ENCODE assay signal across 21 mouse cellular contexts in the genomic region with DNA sequence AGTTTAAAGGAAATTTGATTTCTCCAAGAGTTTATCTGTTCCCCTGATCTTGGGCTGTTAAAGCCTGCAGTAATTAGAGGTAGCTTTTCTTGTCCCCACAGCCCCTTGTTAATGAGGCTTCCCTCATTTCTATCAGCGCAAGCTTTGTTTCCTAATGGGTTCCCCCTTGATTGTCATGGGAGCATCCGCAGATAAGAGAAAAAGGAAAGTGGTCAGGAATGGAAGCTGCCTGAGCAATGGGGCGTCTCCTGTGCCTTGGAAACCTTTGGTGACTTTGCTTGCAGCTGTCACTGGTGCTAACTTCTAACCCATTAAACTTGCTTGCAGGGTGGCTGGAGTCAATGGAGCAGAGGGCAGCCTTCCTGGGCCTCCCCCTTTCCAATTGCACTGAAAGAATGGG.
A peak's percentile ranks its signal among the peaks of the same experiment; 100 is the strongest.
DNase-seq lines count a peak whose midpoint lies in the region; ATAC-seq lines count a peak whose summit lies in the region.
"Had no signal": no experiment of that assay in that cellular context is flagged by ENCODE, and none has a peak within 500 bp of the region (broad histone marks: within the 10 kb centered on the region; RNA-seq: fewer than 3 reads in every experiment).

No protein-coding gene starts in this region.

- H3K27me3 ChIP-seq in kidney, embryonic 15.5 days, result no peaks in the 10 kb centered on the region
- H3K27me3 ChIP-seq: embryonic facial prominence, embryonic 12.5 days; embryonic facial prominence, embryonic 15.5 days; hindbrain, embryonic 12.5 days; hindbrain, embryonic 15.5 days had no signal

- no peak overlapping the region for H3K27ac ChIP-seq in kidney, embryonic 15.5 days
- H3K27ac ChIP-seq: embryonic facial prominence, embryonic 12.5 days; embryonic facial prominence, embryonic 15.5 days; hindbrain, embryonic 12.5 days; hindbrain, embryonic 15.5 days had no signal

- WGBS in kidney, embryonic 15.5 days, result 22% methylated on average over 3 of the region's 3 CpGs

- no peak overlapping the region for H3K9ac ChIP-seq in kidney, embryonic 15.5 days
- H3K9ac ChIP-seq: embryonic facial prominence, embryonic 12.5 days; embryonic facial prominence, embryonic 15.5 days; hindbrain, embryonic 12.5 days; hindbrain, embryonic 15.5 days had no signal

- H3K9me3 ChIP-seq in kidney, embryonic 15.5 days (replicated peaks), result no peaks in the 10 kb centered on the region
- H3K9me3 ChIP-seq: embryonic facial prominence, embryonic 12.5 days; embryonic facial prominence, embryonic 15.5 days; hindbrain, embryonic 12.5 days; hindbrain, embryonic 15.5 days had no signal

- DNase-seq in kidney, postnatal 10 days, result no peak
- peak; percentile 20 for DNase-seq in embryo, embryonic 10.5 days (ENCODE audit: low spot score)
- DNase-seq in retina, embryonic 14.5 days (ENCODE audit: low spot score), result peak; percentile 66
- DNase-seq in cerebellum, adult 8-10 months, result no peak
- DNase-seq: adrenal gland, adult 8-10 months; adrenal gland, postnatal 25 days; B cell, adult 2 months; cerebellum, adult 11-12 months; cerebellum, adult 9-10 months; cerebellum, postnatal 14 days; gastrocnemius, postnatal 25 days; heart, adult 18-20 months had no signal

- H3K4me1 ChIP-seq in kidney, embryonic 15.5 days, result no peaks in the 10 kb centered on the region
- H3K4me1 ChIP-seq: embryonic facial prominence, embryonic 12.5 days; embryonic facial prominence, embryonic 15.5 days; hindbrain, embryonic 12.5 days; hindbrain, embryonic 15.5 days had no signal

- H3K4me3 ChIP-seq in kidney, embryonic 15.5 days (replicated peaks), result no peak overlapping the region
- H3K4me3 ChIP-seq: embryonic facial prominence, embryonic 12.5 days; embryonic facial prominence, embryonic 15.5 days; hindbrain, embryonic 12.5 days; hindbrain, embryonic 15.5 days had no signal

- no peaks in the 10 kb centered on the region for H3K36me3 ChIP-seq in kidney, embryonic 15.5 days
- H3K36me3 ChIP-seq: embryonic facial prominence, embryonic 12.5 days; embryonic facial prominence, embryonic 15.5 days; hindbrain, embryonic 12.5 days; hindbrain, embryonic 15.5 days had no signal

- no peak overlapping the region for H3K4me2 ChIP-seq in kidney, embryonic 15.5 days
- H3K4me2 ChIP-seq: embryonic facial prominence, embryonic 12.5 days; embryonic facial prominence, embryonic 15.5 days; heart, embryonic 11.5 days; hindbrain, embryonic 12.5 days; hindbrain, embryonic 15.5 days had no signal

- 0 out of 2 replicates have a peak, but pooled peaks have one; percentile 15 for ATAC-seq in kidney, embryonic 15.5 days (replicated peaks; ENCODE audit: low FRiP score)
- ATAC-seq in activated CD4-positive, CD25-positive, alpha-beta regulatory T cell, adult 4 months, result no peak
- ATAC-seq: forebrain, embryonic 14.5 days; intestine, postnatal 0 days had no signal

Comparison
In these comparisons a context has a peak if more than half of its experiments do, and no peak if none do; other contexts are left out.
1. DNase-seq: peak in embryo, embryonic 10.5 days (single experiment) and retina, embryonic 14.5 days (single experiment); none in kidney, postnatal 10 days (single experiment) and cerebellum, adult 8-10 months (single experiment).